Mouse (Mus musculus): ENCODE results near the gene Dynlt1b. TPM values are rescaled to one million over a fixed set of nuclear protein-coding genes. Genes with fewer than 3 reads are reported as not detected.
"Not testable (repeated sequence)": the region's sequence is repeated elsewhere in the genome, so short reads cannot be mapped to it uniquely, and the experiment has no call there.

Dynlt1b gene
- total RNA-seq, 4 experiments from 2014 or later = 40.0 to 51.4 (median 46.8) TPM

- DNase-seq (ENCODE audit: low spot score in 2 of 2) = not testable (repeated sequence)
Measured at GRCm38 (mm10) chr17:6461083-6461595, 31.2 kb downstream of the Dynlt1b start.

- DNase-seq (ENCODE audit: low spot score in 2 of 2) = not testable (repeated sequence)
Measured at GRCm38 (mm10) chr17:6465735-6466134, 35.8 kb downstream of the Dynlt1b start.

GRCm38 (mm10) chr17:6467638-6468461, 37.9 kb downstream of the Dynlt1b start:
- DNase-seq (ENCODE audit: low spot score in 2 of 2) = not testable (repeated sequence)

GRCm38 (mm10) chr17:6470031-6470430, 40.1 kb downstream of the Dynlt1b start:
- DNase-seq (ENCODE audit: low spot score in 2 of 2) = not testable (repeated sequence)

- DNase-seq (ENCODE audit: low spot score in 2 of 2) = not testable (repeated sequence)
Measured at GRCm38 (mm10) chr17:6470671-6471070, 40.8 kb downstream of the Dynlt1b start.

GRCm38 (mm10) chr17:6475270-6475669, 45.4 kb downstream of the Dynlt1b start:
- DNase-seq (ENCODE audit: low spot score in 2 of 2) = not testable (repeated sequence)

GRCm38 (mm10) chr17:6475913-6476312, 46.0 kb downstream of the Dynlt1b start:
- DNase-seq (ENCODE audit: low spot score in 2 of 2) = not testable (repeated sequence)

- DNase-seq (ENCODE audit: low spot score in 2 of 2) = not testable (repeated sequence)
Measured at GRCm38 (mm10) chr17:6476495-6476947, 46.6 kb downstream of the Dynlt1b start.

GRCm38 (mm10) chr17:6477026-6477425, 47.1 kb downstream of the Dynlt1b start:
- DNase-seq (ENCODE audit: low spot score in 2 of 2) = not testable (repeated sequence)

GRCm38 (mm10) chr17:6480855-6481589, 51.1 kb downstream of the Dynlt1b start:
- DNase-seq (ENCODE audit: low spot score in 2 of 2) = not testable (repeated sequence)

- not testable (repeated sequence) for DNase-seq (ENCODE audit: low spot score in 2 of 2)
Measured at GRCm38 (mm10) chr17:6481590-6481963, 51.7 kb downstream of the Dynlt1b start.

- not testable (repeated sequence) for DNase-seq (ENCODE audit: low spot score in 2 of 2)
Measured at GRCm38 (mm10) chr17:6482248-6482647, 52.3 kb downstream of the Dynlt1b start.

Other genes with a start within 250 kb of the Dynlt1b start
- gene Tmem181a, start 173.3 kb upstream of the Dynlt1b start, total RNA-seq (2022) = 1 to 10 TPM; 3.0 to 4.1 (median 3.7) TPM
- gene Dynlt1a, start 112.6 kb upstream of the Dynlt1b start, total RNA-seq (2022) = 1 to 10 TPM; 3.0 to 6.2 (median 4.1) TPM
- gene Dynlt1c, start 171.6 kb downstream of the Dynlt1b start, total RNA-seq (2022) = 1 to 10 TPM in 3 of 4 experiments, under 1 TPM in 1; 0.72 to 2.6 (median 1.9) TPM
- gene Dynlt1f, start 225.8 kb downstream of the Dynlt1b start, total RNA-seq (2022) = 10 to 100 TPM; 39.0 to 46.3 (median 41.0) TPM
- gene Sytl3, start 229.0 kb downstream of the Dynlt1b start, total RNA-seq (2022) = under 1 TPM in 1 of 4 experiments, not detected in 3; 0.51 TPM